Mouse (Mus musculus) myocyte (in vitro differentiated cells): ENCODE results near the gene Fto. TPM values are rescaled to one million over a fixed set of nuclear protein-coding genes. Genes with fewer than 3 reads are reported as not detected.

Experiments
- H3K27me3 ChIP-seq: one replicate; pipeline ENCODE4 v1.6.1; 2011; ENCODE audit not compliant: control insufficient read depth, insufficient read depth, insufficient read length
- H3K36me3 ChIP-seq: one replicate; pipeline ENCODE4 v1.6.1; 2011; ENCODE audit not compliant: control insufficient read depth, insufficient read depth
- H3K4me2 ChIP-seq: one replicate; pipeline ENCODE4 v1.6.1; 2011; ENCODE audit warnings: low read depth, control low read depth
- H3K4me3 ChIP-seq: one replicate; pipeline ENCODE4 v1.5.1; 2011; ENCODE audit warnings: mild to moderate bottlenecking, control low read depth, moderate library complexity
- H3K79me2 ChIP-seq: one replicate; pipeline ENCODE4 v1.6.1; 2011; ENCODE audit not compliant: control insufficient read depth, insufficient read depth
- H3ac ChIP-seq: one replicate; pipeline ENCODE4 v1.6.1; 2011; ENCODE audit not compliant: control insufficient read depth, insufficient read length
- CEBPB ChIP-seq: IDR thresholded peaks from 2 replicates; pipeline ENCODE4 v1.6.1; 2011; ENCODE audit warnings: mild to moderate bottlenecking, moderate library complexity; ENCODE audit not compliant: poor library complexity, insufficient read depth, severe bottlenecking
- E2F4 ChIP-seq: IDR thresholded peaks from one replicate; pipeline ENCODE4 v1.6.1; 2011; ENCODE audit warnings: mild to moderate bottlenecking, control low read depth, moderate library complexity; ENCODE audit not compliant: insufficient read depth
- MAX ChIP-seq: IDR thresholded peaks from one replicate; pipeline ENCODE4 v1.6.1; 2011; ENCODE audit warnings: low read depth, mild to moderate bottlenecking, control low read depth
- MYOD1 ChIP-seq, 3 experiments: IDR thresholded peaks; one replicate each; pipeline ENCODE4 v1.6.1; 2011; ENCODE audit warnings: control low read depth in 2 of 3, low read depth in 2 of 3, mild to moderate bottlenecking in 2 of 3, moderate library complexity in 1 of 3; ENCODE audit not compliant: insufficient read length in 2 of 3, control insufficient read depth in 1 of 3
- MYOG ChIP-seq, 3 experiments: IDR thresholded peaks; one replicate each; pipeline ENCODE4 v1.6.1; 2011; ENCODE audit warnings: control low read depth in 2 of 3, low read depth in 2 of 3, mild to moderate bottlenecking in 2 of 3; ENCODE audit not compliant: insufficient read length in 2 of 3, control insufficient read depth in 1 of 3, insufficient read depth in 1 of 3
- POLR2A ChIP-seq: IDR thresholded peaks from one replicate; pipeline ENCODE4 v1.6.1; 2011; ENCODE audit warnings: low read depth, mild to moderate bottlenecking, control low read depth, moderate library complexity; ENCODE audit not compliant: insufficient read length
- POLR2AphosphoS2 ChIP-seq: IDR thresholded peaks from one replicate; pipeline ENCODE4 v1.6.1; 2011; ENCODE audit warnings: low read depth, control low read depth; ENCODE audit not compliant: insufficient read length
- REST ChIP-seq: IDR thresholded peaks from one replicate; pipeline ENCODE4 v1.6.1; 2011; ENCODE audit warnings: mild to moderate bottlenecking, control low read depth, moderate library complexity; ENCODE audit not compliant: insufficient read depth, insufficient read length
- SRF ChIP-seq: IDR thresholded peaks from one replicate; pipeline ENCODE4 v1.6.1; 2011; ENCODE audit warnings: low read depth; ENCODE audit not compliant: control insufficient read depth, insufficient read length
- TCF12 ChIP-seq: IDR thresholded peaks from one replicate; pipeline ENCODE4 v1.6.1; 2011; ENCODE audit warnings: mild to moderate bottlenecking, control low read depth; ENCODE audit not compliant: poor library complexity, insufficient read depth, severe bottlenecking
- TCF3 ChIP-seq: IDR thresholded peaks from one replicate; pipeline ENCODE4 v1.6.1; 2011; ENCODE audit warnings: low read depth, control low read depth; ENCODE audit not compliant: insufficient read length
- USF1 ChIP-seq: IDR thresholded peaks from one replicate; pipeline ENCODE4 v1.6.1; 2011; ENCODE audit warnings: low read depth, mild to moderate bottlenecking, control low read depth, moderate library complexity
- polyA plus RNA-seq: library from polyadenylated mRNA; unstranded; fragments of >200 nt; fragmentation: generic; extraction: Trizol; gene quantifications from one replicate; pipeline ENCODE4 v1.2.1, GENCODE M21; 2012; ENCODE audit warnings: missing spikeins

Gene Fto
- polyA plus RNA-seq, 1 experiment: 74.1 TPM

GRCm38 (mm10) chr8:91276337-91276736, 37.0 kb upstream of the Fto start:
- Histone ChIP-seq H3K36me3 (no peaks in the 10 kb centered on the region), H3K79me2 (no peaks in the 10 kb centered on the region), H3K4me2 (no peak overlapping the region), H3K4me3 (no peak overlapping the region), H3K27me3 (no peaks in the 10 kb centered on the region), H3ac (no peak overlapping the region)
- TF ChIP-seq MYOD1 (IDR thresholded peaks at IDR 0.05; ENCODE audit: control insufficient read depth in 1 of 3, insufficient read length in 2 of 3, low read depth in 2 of 3) (no peak), SRF (no peak), E2F4 (no peak), TCF12 (no peak), TCF3 (no peak), USF1 (no peak), POLR2A (no peak), REST (no peak), MYOG (IDR thresholded peaks at IDR 0.05; ENCODE audit: control insufficient read depth in 1 of 3, insufficient read depth in 1 of 3, insufficient read length in 2 of 3, low read depth in 2 of 3) (no peak), POLR2AphosphoS2 (no peak), MAX (no peak), CEBPB (no peak)

- Histone ChIP-seq H3K36me3 (no peaks in the 10 kb centered on the region), H3K27me3 (no peaks in the 10 kb centered on the region), H3K4me3 (no peak overlapping the region), H3ac (no peak overlapping the region), H3K4me2 (no peak overlapping the region), H3K79me2 (no peaks in the 10 kb centered on the region)
- TF ChIP-seq TCF12 (no peak), POLR2A (no peak), POLR2AphosphoS2 (no peak), MAX (no peak), CEBPB (no peak), MYOG (IDR thresholded peaks at IDR 0.05; ENCODE audit: control insufficient read depth in 1 of 3, insufficient read depth in 1 of 3, insufficient read length in 2 of 3, low read depth in 2 of 3) (no peak), REST (no peak), MYOD1 (IDR thresholded peaks at IDR 0.05; ENCODE audit: control insufficient read depth in 1 of 3, insufficient read length in 2 of 3, low read depth in 2 of 3) (no peak), SRF (no peak), E2F4 (no peak), TCF3 (no peak), USF1 (no peak)
These were observed 35.3 kb upstream of the Fto start for GRCm38 (mm10) chr8:91278060-91278459.

GRCm38 (mm10) chr8:91280467-91281212, 32.7 kb upstream of the Fto start:
- TF ChIP-seq CEBPB (0 out of 2 replicates have a peak, but pooled peaks have one; percentile 10), MAX (no peak), USF1 (peak; percentile 80), TCF3 (no peak), MYOD1 (IDR thresholded peaks at IDR 0.05; ENCODE audit: control insufficient read depth in 1 of 3, insufficient read length in 2 of 3, low read depth in 2 of 3) (no peak), TCF12 (no peak)
- Histone ChIP-seq H3K79me2 (no peaks in the 10 kb centered on the region), H3K36me3 (no peaks in the 10 kb centered on the region), H3K4me3 (no peak overlapping the region), H3K4me2 (peak overlapping the region; percentile 38), H3K27me3 (no peaks in the 10 kb centered on the region), H3ac (no peak overlapping the region)

GRCm38 (mm10) chr8:91281545-91281944, 31.8 kb upstream of the Fto start:
- peak overlapping the region; percentile 38 for H3K4me2 ChIP-seq
- H3K79me2 ChIP-seq: no peaks in the 10 kb centered on the region
- H3K27me3 ChIP-seq: no peaks in the 10 kb centered on the region
- H3ac ChIP-seq: no peak overlapping the region
- H3K4me3 ChIP-seq: no peak overlapping the region
- TF ChIP-seq CEBPB (no peak), POLR2AphosphoS2 (no peak), MYOG (IDR thresholded peaks at IDR 0.05; ENCODE audit: control insufficient read depth in 1 of 3, insufficient read depth in 1 of 3, insufficient read length in 2 of 3, low read depth in 2 of 3) (no peak), POLR2A (no peak), USF1 (no peak), SRF (no peak), TCF12 (no peak), MAX (no peak), MYOD1 (IDR thresholded peaks at IDR 0.05; ENCODE audit: control insufficient read depth in 1 of 3, insufficient read length in 2 of 3, low read depth in 2 of 3) (no peak), TCF3 (no peak), REST (no peak), E2F4 (no peak)
- H3K36me3 ChIP-seq: no peaks in the 10 kb centered on the region

GRCm38 (mm10) chr8:91282655-91283054, 30.7 kb upstream of the Fto start:
- Histone ChIP-seq H3K4me3 (no peak overlapping the region), H3ac (no peak overlapping the region), H3K79me2 (no peaks in the 10 kb centered on the region), H3K4me2 (no peak overlapping the region), H3K27me3 (no peaks in the 10 kb centered on the region), H3K36me3 (no peaks in the 10 kb centered on the region)
- TF ChIP-seq E2F4 (no peak), POLR2A (no peak), TCF12 (no peak), SRF (no peak), POLR2AphosphoS2 (no peak), MYOG (IDR thresholded peaks at IDR 0.05; ENCODE audit: control insufficient read depth in 1 of 3, insufficient read depth in 1 of 3, insufficient read length in 2 of 3, low read depth in 2 of 3) (no peak), TCF3 (no peak), MYOD1 (IDR thresholded peaks at IDR 0.05; ENCODE audit: control insufficient read depth in 1 of 3, insufficient read length in 2 of 3, low read depth in 2 of 3) (no peak)
